Mouse (Mus musculus) heart, adult 9 months (tissue): Measurements from ENCODE around the gene Tgfbr1.

ENCODE experiments used
- DNase-seq, 2 experiments: peaks; one replicate each; pipeline ENCODE4 v3.0.0; 2022; ENCODE audit warnings: low spot score in 2 of 2

Tgfbr1 gene

GRCm38 (mm10) chr4:47422194-47422593 lies 69.2 kb downstream of the Tgfbr1 start:
- DNase-seq: no peak

- DNase-seq: no peak
These were observed 69.9 kb downstream of the Tgfbr1 start for GRCm38 (mm10) chr4:47422946-47423345.

- no peak for DNase-seq
These were observed 71.4 kb downstream of the Tgfbr1 start for GRCm38 (mm10) chr4:47424376-47424775.

- DNase-seq: no peak
These were observed 72.3 kb downstream of the Tgfbr1 start for GRCm38 (mm10) chr4:47425247-47425830.

- DNase-seq: no peak
These were observed 74.6 kb downstream of the Tgfbr1 start for GRCm38 (mm10) chr4:47427606-47428005.

GRCm38 (mm10) chr4:47430557-47430956 lies 77.5 kb downstream of the Tgfbr1 start:
- no peak for DNase-seq

- DNase-seq: no peak
These were observed 78.1 kb downstream of the Tgfbr1 start for GRCm38 (mm10) chr4:47431081-47431480.

- DNase-seq: no peak
These were observed 79.7 kb downstream of the Tgfbr1 start for GRCm38 (mm10) chr4:47432766-47433165.

GRCm38 (mm10) chr4:47435131-47435530 lies 82.1 kb downstream of the Tgfbr1 start:
- no peak for DNase-seq

GRCm38 (mm10) chr4:47435566-47436360 lies 82.7 kb downstream of the Tgfbr1 start:
- DNase-seq: no peak

- peak; percentile 59 to 80 for DNase-seq
These were observed 84.6 kb downstream of the Tgfbr1 start for GRCm38 (mm10) chr4:47437365-47438340.

GRCm38 (mm10) chr4:47438956-47439355 lies 85.9 kb downstream of the Tgfbr1 start:
- no peak for DNase-seq

GRCm38 (mm10) chr4:47440951-47441350 lies 87.9 kb downstream of the Tgfbr1 start:
- DNase-seq: no peak

GRCm38 (mm10) chr4:47448526-47448925 lies 95.5 kb downstream of the Tgfbr1 start:
- no peak for DNase-seq

GRCm38 (mm10) chr4:47449116-47449515 lies 96.1 kb downstream of the Tgfbr1 start:
- DNase-seq: no peak

- DNase-seq: no peak
These were observed 96.8 kb downstream of the Tgfbr1 start for GRCm38 (mm10) chr4:47449586-47450522.
